Mouse (Mus musculus) liver, adult 2 months (tissue): ENCODE data around the gene Sapcd1.

Experiments
- CTCF ChIP-seq: fragments of 200-500 bp; IDR thresholded peaks from 2 replicates; pipeline ENCODE4 v1.5.1; 2011; ENCODE audit warnings: low read depth, low read length, control low read depth
- POLR2A ChIP-seq: fragments of 200-500 bp; IDR thresholded peaks from 2 replicates; pipeline ENCODE4 v1.6.1; 2011; ENCODE audit warnings: low read length, control low read depth; ENCODE audit not compliant: insufficient read depth; ENCODE audit errors: extremely low read depth

- TF ChIP-seq CTCF: no peak
- TF ChIP-seq POLR2A: no peak
These were observed 33.5 kb upstream of the Sapcd1 start for GRCm38 (mm10) chr17:35061299-35061698.
